Mouse (Mus musculus) R1 (cell line): ENCODE results near the gene Dlg2.

Experiments used
- DNase-seq: peaks from one replicate; pipeline ENCODE4 v3.0.0-alpha.2; 2018; ENCODE audit warnings: low read depth, low spot score

Gene Dlg2

GRCm38 (mm10) chr7:91442447-91443376, 966.2 kb downstream of the Dlg2 start:
- DNase-seq = peak; percentile 5

DNA sequence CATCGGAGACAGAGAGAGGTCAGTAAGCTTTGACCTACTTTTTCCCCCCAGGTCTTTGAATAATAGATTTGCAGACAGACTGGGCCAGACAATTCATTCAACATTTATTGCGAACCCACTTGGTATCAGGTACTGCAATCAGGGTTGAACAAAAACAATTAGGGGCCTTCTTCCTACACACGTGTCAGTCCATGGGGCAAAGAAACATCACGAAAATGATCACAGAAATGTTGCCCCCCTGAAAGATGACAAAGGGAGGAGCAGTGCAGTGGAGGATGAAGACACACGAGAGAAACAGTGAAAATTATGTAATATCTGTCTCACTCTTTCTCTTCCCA, 966.9 kb downstream of the Dlg2 start:
- no peak for DNase-seq

DNA sequence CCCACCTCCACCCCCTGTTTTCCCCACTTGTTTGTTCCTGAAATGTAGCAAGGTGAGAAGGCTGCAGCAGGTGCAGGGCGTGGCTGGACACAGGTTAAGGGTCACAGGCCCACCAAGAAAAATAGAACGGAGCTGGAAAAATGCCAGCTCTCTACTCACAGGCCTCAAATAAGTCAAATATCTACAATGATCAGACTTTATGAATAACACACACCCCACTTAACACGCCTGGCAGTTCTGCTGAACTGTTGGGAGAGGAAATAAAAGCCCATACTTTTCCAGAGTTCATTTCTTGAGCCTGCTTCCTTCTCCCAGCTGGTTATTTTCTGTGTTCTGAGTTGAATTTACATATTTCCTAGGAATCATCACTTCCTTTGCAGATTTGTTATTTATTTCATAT, 967.4 kb downstream of the Dlg2 start:
- no peak for DNase-seq

DNA sequence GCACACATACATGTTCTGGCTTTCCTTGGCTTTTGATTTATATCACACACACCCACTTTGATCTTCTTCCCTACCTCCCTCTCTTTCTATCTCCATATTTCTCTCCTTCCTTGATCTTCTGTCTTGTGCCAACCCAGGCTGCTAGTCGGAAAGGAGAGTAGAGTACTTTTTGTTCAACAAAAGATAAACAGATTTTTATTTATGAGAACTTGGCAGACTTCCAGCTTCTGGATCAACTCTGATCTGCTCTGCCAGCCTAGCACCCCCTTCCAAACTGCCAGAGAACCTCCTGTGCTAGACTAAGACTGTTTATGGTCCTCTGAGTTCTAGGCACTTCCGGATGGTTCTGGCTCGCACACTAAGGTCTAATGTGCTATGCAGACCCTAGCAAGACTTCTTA, 968.3 kb downstream of the Dlg2 start:
- no peak for DNase-seq

- DNase-seq = no peak
Measured at GRCm38 (mm10) chr7:91456796-91457195, 980.3 kb downstream of the Dlg2 start.

GRCm38 (mm10) chr7:91457207-91457606, 980.7 kb downstream of the Dlg2 start:
- peak; percentile 58 for DNase-seq

GRCm38 (mm10) chr7:91461352-91461751, 984.9 kb downstream of the Dlg2 start:
- DNase-seq = no peak

DNA sequence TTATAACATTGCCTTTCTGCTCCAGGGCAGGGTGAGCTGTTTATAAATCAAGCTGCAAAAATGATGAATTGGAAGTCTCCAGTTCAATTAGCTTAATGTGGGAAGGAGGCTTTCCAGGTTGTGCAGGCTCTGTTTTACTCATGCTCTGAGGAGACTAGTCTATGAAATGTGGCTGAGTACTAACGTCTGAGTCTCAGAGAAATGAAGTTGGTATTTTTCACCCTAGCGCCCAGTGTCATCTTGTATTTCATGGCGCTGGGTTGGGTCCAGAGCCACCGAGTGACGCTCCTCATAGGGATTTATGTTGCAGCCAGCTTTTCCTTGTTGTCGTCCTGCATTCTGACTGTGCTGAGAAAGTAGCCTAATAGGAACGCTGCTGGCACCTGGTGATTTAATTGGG, 986.8 kb downstream of the Dlg2 start:
- no peak for DNase-seq

GRCm38 (mm10) chr7:91467061-91467460, 990.6 kb downstream of the Dlg2 start:
- no peak for DNase-seq

DNA sequence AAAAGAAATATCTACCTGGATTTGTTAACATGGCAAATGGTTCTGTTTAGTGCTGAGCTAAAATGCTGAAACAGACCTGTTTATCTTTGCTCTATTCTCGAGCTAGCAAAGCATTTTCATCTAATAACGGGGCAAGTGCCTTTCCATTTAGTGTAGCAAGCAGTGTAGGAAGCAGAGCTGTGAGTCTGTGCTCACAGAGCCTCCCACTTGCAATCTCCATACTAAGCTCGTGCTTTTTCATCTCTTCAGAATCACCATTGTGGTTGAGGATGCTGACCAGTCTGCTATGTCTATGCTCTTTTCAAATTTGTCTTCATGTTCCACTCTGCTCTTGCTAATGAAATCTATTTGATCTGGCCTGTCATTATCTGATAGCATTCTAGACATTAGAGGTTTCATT, 1002.7 kb downstream of the Dlg2 start:
- DNase-seq = no peak

GRCm38 (mm10) chr7:91481574-91482197, 1005.2 kb downstream of the Dlg2 start:
- no peak for DNase-seq

GRCm38 (mm10) chr7:91493234-91493633, 1016.8 kb downstream of the Dlg2 start:
- DNase-seq = no peak

GRCm38 (mm10) chr7:91495526-91495925, 1019.1 kb downstream of the Dlg2 start:
- peak; percentile 2 for DNase-seq

GRCm38 (mm10) chr7:91511119-91511518, 1034.6 kb downstream of the Dlg2 start:
- DNase-seq = no peak

DNA sequence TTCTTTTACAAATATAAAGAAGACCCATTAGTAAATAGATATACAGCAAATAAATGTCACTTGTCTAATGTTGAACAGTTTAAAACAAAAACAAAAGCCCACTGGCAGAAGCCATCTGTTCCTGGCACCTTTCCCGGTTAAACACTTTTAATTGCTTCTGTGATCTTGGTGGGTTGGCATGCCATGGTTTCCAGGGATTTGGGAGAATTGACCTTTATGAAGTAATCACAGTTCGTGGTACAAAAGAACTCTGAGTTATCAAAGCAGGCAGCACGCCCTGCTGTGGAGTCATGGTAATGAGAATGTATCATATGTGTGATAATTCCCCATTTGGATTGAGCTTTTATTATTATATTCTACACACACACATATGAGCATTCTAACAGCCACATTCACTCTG, 1038.0 kb downstream of the Dlg2 start:
- no peak for DNase-seq

- DNase-seq = no peak
Measured at GRCm38 (mm10) chr7:91516225-91516624, 1039.8 kb downstream of the Dlg2 start.

GRCm38 (mm10) chr7:91525859-91526258, 1049.4 kb downstream of the Dlg2 start:
- DNase-seq = no peak

DNA sequence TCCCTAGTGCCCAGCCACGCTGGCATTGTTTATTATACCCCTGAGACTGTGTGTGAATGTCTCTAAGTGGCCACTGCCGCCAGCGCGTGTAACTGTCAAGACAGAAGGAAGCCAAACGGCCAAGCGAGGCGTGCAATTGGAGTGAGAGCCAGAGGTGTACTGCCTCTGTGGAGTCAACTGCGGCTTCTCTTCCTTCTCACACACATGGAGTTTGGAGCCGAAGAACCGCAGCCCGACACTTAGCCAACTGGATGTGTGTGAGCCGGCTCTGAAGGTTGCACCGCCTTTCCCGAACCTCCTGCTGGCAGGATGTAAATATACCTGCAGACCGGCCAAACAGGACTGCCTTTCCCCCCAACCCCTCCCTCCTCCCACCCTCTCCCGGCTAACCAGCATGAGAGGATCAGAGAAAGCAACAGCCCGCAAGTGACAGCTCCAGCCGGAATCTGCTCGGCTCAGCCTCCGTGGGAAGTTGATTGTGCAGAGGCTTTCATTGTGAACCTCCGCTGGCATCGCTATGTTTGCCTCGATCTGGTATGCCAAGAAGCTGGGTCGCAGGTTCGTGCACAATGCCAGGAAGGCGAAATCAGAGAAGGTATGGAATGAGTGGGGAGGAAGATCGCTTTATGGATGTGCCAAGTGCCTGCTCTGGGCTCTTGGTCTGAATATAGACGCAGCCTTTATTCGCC, 1066.3 kb downstream of the Dlg2 start:
- DNase-seq = peak; percentile 43

GRCm38 (mm10) chr7:91543286-91543650, 1066.8 kb downstream of the Dlg2 start:
- DNase-seq = no peak

- no peak for DNase-seq
Measured at GRCm38 (mm10) chr7:91544600-91544999, 1068.1 kb downstream of the Dlg2 start.

GRCm38 (mm10) chr7:91548796-91549195, 1072.3 kb downstream of the Dlg2 start:
- DNase-seq = no peak

- no peak for DNase-seq
Measured at GRCm38 (mm10) chr7:91557582-91557981, 1081.1 kb downstream of the Dlg2 start.

- no peak for DNase-seq
Measured at GRCm38 (mm10) chr7:91567423-91567822, 1091.0 kb downstream of the Dlg2 start.
